In the genomic region with DNA sequence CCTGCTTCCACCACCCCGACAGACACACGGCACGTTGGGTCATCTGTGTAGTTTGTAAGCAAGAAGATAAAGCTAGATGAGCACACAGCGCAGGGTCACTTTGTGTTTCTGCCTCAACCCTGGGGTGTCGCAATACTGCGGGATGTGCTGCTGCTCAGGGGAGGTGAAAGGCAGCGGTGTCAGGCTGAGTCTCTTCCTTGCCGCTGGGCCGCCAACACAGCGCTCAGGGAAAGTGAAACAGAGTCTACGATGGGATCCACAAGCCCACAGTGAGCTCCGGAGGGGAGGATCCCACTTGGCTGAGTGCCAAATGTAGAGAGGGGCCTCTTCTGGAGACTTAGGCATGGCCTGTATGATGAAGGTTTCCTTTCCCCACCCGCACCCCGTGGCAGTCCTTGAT, we compare ENCODE assay signal across 9 mouse cellular contexts. TPM values are rescaled to one million over a fixed set of nuclear protein-coding genes. Genes with fewer than 3 reads are reported as not detected.
DNase-seq lines count a peak whose midpoint lies in the region; ATAC-seq and TF ChIP-seq lines count a peak whose summit lies in the region.
"Had no signal": no experiment of that assay in that cellular context is flagged by ENCODE, and none has a peak within 500 bp of the region (broad histone marks: within the 10 kb centered on the region; RNA-seq: fewer than 3 reads in every experiment).

No protein-coding gene starts in this region.

- H3K27me3 ChIP-seq in intestine, embryonic 15.5 days (replicated peaks) = no peaks in the 10 kb centered on the region
- H3K27me3 ChIP-seq in intestine, postnatal 0 days (replicated peaks; ENCODE audit: control insufficient read depth, insufficient read depth, low read length) = no peaks in the 10 kb centered on the region
- H3K27me3 ChIP-seq in embryonic facial prominence, embryonic 14.5 days (replicated peaks; ENCODE audit: control insufficient read depth, insufficient read depth, low read length) = no peaks in the 10 kb centered on the region
- H3K27me3 ChIP-seq: heart, embryonic 15.5 days had no signal

- H3K9ac ChIP-seq in intestine, embryonic 15.5 days = no peak overlapping the region
- no peak overlapping the region for H3K9ac ChIP-seq in intestine, postnatal 0 days (ENCODE audit: low read depth, low read length)
- H3K9ac ChIP-seq in embryonic facial prominence, embryonic 14.5 days (ENCODE audit: low read depth, low read length) = no peak overlapping the region
- H3K9ac ChIP-seq: heart, embryonic 15.5 days had no signal

- H3K4me2 ChIP-seq in intestine, embryonic 15.5 days (replicated peaks) = no peak overlapping the region
- no peak overlapping the region for H3K4me2 ChIP-seq in intestine, postnatal 0 days (replicated peaks; ENCODE audit: low read depth)
- no peak overlapping the region for H3K4me2 ChIP-seq in embryonic facial prominence, embryonic 14.5 days (ENCODE audit: low read depth, low read length)
- H3K4me2 ChIP-seq: heart, embryonic 15.5 days had no signal

- peak; percentile 4 for DNase-seq in urinary bladder, postnatal 14 days (ENCODE audit: low spot score)
- no peak for DNase-seq in urinary bladder, postnatal 25 days (ENCODE audit: low spot score)
- peak; percentile 50 for DNase-seq in embryonic facial prominence, embryonic 14.5 days (ENCODE audit: low spot score)
- DNase-seq in embryo, embryonic 10 days (ENCODE audit: low spot score) = no peak
- DNase-seq in kidney, adult 18-20 months = no peak

- no peak for ATAC-seq in intestine, embryonic 15.5 days
- no peak for ATAC-seq in intestine, postnatal 0 days
- no peak for ATAC-seq in embryonic facial prominence, embryonic 14.5 days (ENCODE audit: low read depth)

- WGBS in intestine, embryonic 15.5 days = 64% methylated on average over 14 of the region's 14 CpGs
- WGBS in intestine, postnatal 0 days = 53% methylated on average over 14 of the region's 14 CpGs
- WGBS in embryonic facial prominence, embryonic 14.5 days = 61% methylated on average over 14 of the region's 14 CpGs

- H3K27ac ChIP-seq in intestine, embryonic 15.5 days = 0 out of 2 replicates have a peak overlapping the region, but pooled peaks have one; percentile 13
- no peak overlapping the region for H3K27ac ChIP-seq in intestine, postnatal 0 days (ENCODE audit: low read depth, low read length)
- H3K27ac ChIP-seq in embryonic facial prominence, embryonic 14.5 days (replicated peaks; ENCODE audit: low read depth, low read length) = no peak overlapping the region
- H3K27ac ChIP-seq: heart, embryonic 15.5 days had no signal

- no peak overlapping the region for H3K4me3 ChIP-seq in intestine, embryonic 15.5 days (replicated peaks)
- H3K4me3 ChIP-seq in intestine, postnatal 0 days (ENCODE audit: low read depth, low read length) = no peak overlapping the region
- no peak overlapping the region for H3K4me3 ChIP-seq in embryonic facial prominence, embryonic 14.5 days (ENCODE audit: low read depth, low read length)
- H3K4me3 ChIP-seq: heart, embryonic 15.5 days; myocyte had no signal

- no peaks in the 10 kb centered on the region for H3K9me3 ChIP-seq in intestine, embryonic 15.5 days
- no peaks in the 10 kb centered on the region for H3K9me3 ChIP-seq in intestine, postnatal 0 days (ENCODE audit: control insufficient read depth)
- H3K9me3 ChIP-seq in embryonic facial prominence, embryonic 14.5 days (ENCODE audit: control insufficient read depth, low read length) = no peaks in the 10 kb centered on the region
- H3K9me3 ChIP-seq: heart, embryonic 15.5 days had no signal

- TF ChIP-seq CTCF in intestine, postnatal 0 days (IDR thresholded peaks at IDR 0.05; ENCODE audit: low read depth) = no peak

- H3K4me1 ChIP-seq in intestine, embryonic 15.5 days (replicated peaks) = peaks cover 14% of the 10 kb centered on the region
- H3K4me1 ChIP-seq in intestine, postnatal 0 days (replicated peaks; ENCODE audit: control insufficient read depth, insufficient read depth, low read length) = 0 out of 2 replicates have a peak, but pooled peaks cover 2% of the 10 kb centered on the region
- peaks cover 10% of the 10 kb centered on the region; the same call in 1 of the 2 replicates for H3K4me1 ChIP-seq in embryonic facial prominence, embryonic 14.5 days (ENCODE audit: control insufficient read depth, insufficient read depth, low read length)

- peaks cover 36% of the 10 kb centered on the region for H3K36me3 ChIP-seq in intestine, embryonic 15.5 days
- peaks cover 50% of the 10 kb centered on the region for H3K36me3 ChIP-seq in intestine, postnatal 0 days (ENCODE audit: control insufficient read depth, insufficient read depth)
- peaks cover 58% of the 10 kb centered on the region for H3K36me3 ChIP-seq in embryonic facial prominence, embryonic 14.5 days (ENCODE audit: control insufficient read depth, insufficient read depth, low read length)

RNA-seq across cellular contexts. Expression of a gene that starts 4.3 kb away (rescaled TPM):
- polyA plus RNA-seq in intestine, embryonic 15.5 days (2015; fragmentation: Nextera tagmentation; extraction: Ambion mirVana) = 21.0 and 21.4 TPM in 2 replicates
- polyA plus RNA-seq in intestine, postnatal 0 days (2015; fragmentation: Nextera tagmentation; extraction: Ambion mirVana) = 10.2 and 10.9 TPM in 2 replicates
- polyA plus RNA-seq in embryonic facial prominence, embryonic 14.5 days (2014; fragmentation: Nextera tagmentation; extraction: Ambion mirVana) = 16.8 and 20.2 TPM in 2 replicates

RNA-seq across cellular contexts. Expression of a gene that starts 7.1 kb away (rescaled TPM):
- 9.0 and 9.4 TPM in 2 replicates for polyA plus RNA-seq in intestine, embryonic 15.5 days (2015; fragmentation: Nextera tagmentation; extraction: Ambion mirVana)
- 2.7 and 2.9 TPM in 2 replicates for polyA plus RNA-seq in intestine, postnatal 0 days (2015; fragmentation: Nextera tagmentation; extraction: Ambion mirVana)
- polyA plus RNA-seq in embryonic facial prominence, embryonic 14.5 days (2014; fragmentation: Nextera tagmentation; extraction: Ambion mirVana) = 11.0 and 18.9 TPM in 2 replicates

RNA-seq across cellular contexts. Expression of a gene that starts 10.7 kb away (rescaled TPM):
- 2.8 and 3.2 TPM in 2 replicates for polyA plus RNA-seq in intestine, embryonic 15.5 days (2015; fragmentation: Nextera tagmentation; extraction: Ambion mirVana)
- 1.5 and 1.6 TPM in 2 replicates for polyA plus RNA-seq in intestine, postnatal 0 days (2015; fragmentation: Nextera tagmentation; extraction: Ambion mirVana)
- 3.5 and 4.2 TPM in 2 replicates for polyA plus RNA-seq in embryonic facial prominence, embryonic 14.5 days (2014; fragmentation: Nextera tagmentation; extraction: Ambion mirVana)
- polyA plus RNA-seq: myocyte had no signal

RNA-seq across cellular contexts. Expression of a gene that starts 13.9 kb away (rescaled TPM):
- 3.5 and 4.4 TPM in 2 replicates for polyA plus RNA-seq in intestine, embryonic 15.5 days (2015; fragmentation: Nextera tagmentation; extraction: Ambion mirVana)
- polyA plus RNA-seq in intestine, postnatal 0 days (2015; fragmentation: Nextera tagmentation; extraction: Ambion mirVana) = 3.4 and 3.7 TPM in 2 replicates
- polyA plus RNA-seq in embryonic facial prominence, embryonic 14.5 days (2014; fragmentation: Nextera tagmentation; extraction: Ambion mirVana) = 6.0 and 7.3 TPM in 2 replicates

RNA-seq across cellular contexts. Expression of a gene that starts 23.1 kb away (rescaled TPM):
- polyA plus RNA-seq in intestine, embryonic 15.5 days (2015; fragmentation: Nextera tagmentation; extraction: Ambion mirVana) = 8.9 and 11.5 TPM in 2 replicates
- 3.6 and 4.2 TPM in 2 replicates for polyA plus RNA-seq in intestine, postnatal 0 days (2015; fragmentation: Nextera tagmentation; extraction: Ambion mirVana)
- polyA plus RNA-seq in embryonic facial prominence, embryonic 14.5 days (2014; fragmentation: Nextera tagmentation; extraction: Ambion mirVana) = 13.0 and 19.8 TPM in 2 replicates

Comparison
In these comparisons a context has a peak if more than half of its experiments do, and no peak if none do; other contexts are left out.
1. DNase-seq: peak in urinary bladder, postnatal 14 days (single experiment) and embryonic facial prominence, embryonic 14.5 days (single experiment); none in urinary bladder, postnatal 25 days (single experiment), embryo, embryonic 10 days (single experiment) and kidney, adult 18-20 months (single experiment).